Mouse (Mus musculus): ENCODE data around the gene Stk38. TPM values are rescaled to one million over a fixed set of nuclear protein-coding genes. Genes with fewer than 3 reads are reported as not detected.
A peak's percentile ranks its signal among the peaks of the same experiment; 100 is the strongest.
"Not testable (repeated sequence)": the region's sequence is repeated elsewhere in the genome, so short reads cannot be mapped to it uniquely, and the experiment has no call there.

The Stk38 gene
- total RNA-seq, 2 experiments from 2014 or later, result 55.9 to 63.8 TPM

DNA sequence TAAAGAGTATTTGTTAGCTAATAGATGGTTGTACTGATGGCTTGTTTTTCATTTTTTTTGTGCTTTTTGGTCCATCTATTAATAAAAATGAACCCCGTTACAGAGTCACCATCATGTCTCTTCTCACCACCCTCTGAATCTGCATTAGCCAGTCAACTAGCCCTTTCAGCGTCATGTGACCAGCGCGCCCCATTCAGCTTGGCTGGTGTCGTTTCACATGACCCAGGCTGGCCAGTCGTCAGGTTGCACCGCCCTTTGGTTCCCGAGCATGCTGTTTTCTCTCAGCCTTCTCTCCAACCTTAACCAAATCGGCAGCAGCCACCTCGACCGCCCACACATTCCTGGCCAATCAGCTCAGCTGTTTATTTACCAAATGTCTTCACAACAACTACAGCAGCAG, 31.6 kb upstream of the Stk38 start:
- DNase-seq (ENCODE audit: low spot score in 2 of 2), result no peak

GRCm38 (mm10) chr17:29035506-29035905, 27.7 kb upstream of the Stk38 start:
- no peak for DNase-seq (ENCODE audit: low spot score in 2 of 2)

DNA sequence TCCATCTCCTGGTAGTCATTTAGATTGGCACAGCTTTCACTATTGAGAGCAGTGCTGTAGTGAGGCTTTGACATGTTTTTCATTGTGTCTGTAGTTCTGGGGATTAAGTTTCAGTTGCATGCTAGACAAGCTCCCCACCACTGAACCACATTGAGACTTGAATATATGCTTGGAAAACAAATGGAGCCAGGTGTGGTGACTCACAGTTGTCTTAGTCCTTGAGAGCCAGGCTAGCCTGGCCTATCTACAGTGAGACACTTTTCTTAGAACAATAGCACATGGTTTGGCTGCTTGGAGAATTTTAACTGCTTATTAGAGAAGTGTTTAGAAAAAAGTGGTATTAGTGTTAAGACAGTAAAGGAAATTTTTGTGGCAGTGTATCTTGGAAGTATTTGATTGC, 26.5 kb upstream of the Stk38 start:
- no peak for DNase-seq (ENCODE audit: low spot score in 2 of 2)

DNA sequence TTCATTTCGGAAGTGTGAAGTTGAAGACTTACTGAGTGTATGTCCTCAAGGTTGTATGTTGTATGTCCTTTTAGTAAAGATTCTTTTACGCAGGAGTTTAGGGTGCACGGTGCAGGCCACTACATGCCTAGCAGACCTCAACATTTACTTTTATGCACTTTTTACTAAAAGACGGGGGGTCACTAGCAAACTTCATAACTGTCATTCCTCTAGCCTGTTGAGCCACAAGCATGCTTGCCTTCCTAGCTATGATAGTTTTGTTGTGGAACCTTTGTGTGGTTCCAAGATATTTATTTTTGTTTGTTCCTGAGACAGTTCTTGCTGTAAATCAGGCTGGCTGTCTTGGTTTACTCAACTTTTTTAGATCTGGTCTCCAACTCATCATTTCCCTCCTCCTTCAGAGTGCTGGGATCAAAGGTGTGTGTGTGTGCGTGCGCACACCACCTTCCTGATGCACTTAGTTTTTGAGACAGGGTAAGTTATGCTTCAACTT, 25.8 kb upstream of the Stk38 start:
- no peak for DNase-seq (ENCODE audit: low spot score in 2 of 2)

DNA sequence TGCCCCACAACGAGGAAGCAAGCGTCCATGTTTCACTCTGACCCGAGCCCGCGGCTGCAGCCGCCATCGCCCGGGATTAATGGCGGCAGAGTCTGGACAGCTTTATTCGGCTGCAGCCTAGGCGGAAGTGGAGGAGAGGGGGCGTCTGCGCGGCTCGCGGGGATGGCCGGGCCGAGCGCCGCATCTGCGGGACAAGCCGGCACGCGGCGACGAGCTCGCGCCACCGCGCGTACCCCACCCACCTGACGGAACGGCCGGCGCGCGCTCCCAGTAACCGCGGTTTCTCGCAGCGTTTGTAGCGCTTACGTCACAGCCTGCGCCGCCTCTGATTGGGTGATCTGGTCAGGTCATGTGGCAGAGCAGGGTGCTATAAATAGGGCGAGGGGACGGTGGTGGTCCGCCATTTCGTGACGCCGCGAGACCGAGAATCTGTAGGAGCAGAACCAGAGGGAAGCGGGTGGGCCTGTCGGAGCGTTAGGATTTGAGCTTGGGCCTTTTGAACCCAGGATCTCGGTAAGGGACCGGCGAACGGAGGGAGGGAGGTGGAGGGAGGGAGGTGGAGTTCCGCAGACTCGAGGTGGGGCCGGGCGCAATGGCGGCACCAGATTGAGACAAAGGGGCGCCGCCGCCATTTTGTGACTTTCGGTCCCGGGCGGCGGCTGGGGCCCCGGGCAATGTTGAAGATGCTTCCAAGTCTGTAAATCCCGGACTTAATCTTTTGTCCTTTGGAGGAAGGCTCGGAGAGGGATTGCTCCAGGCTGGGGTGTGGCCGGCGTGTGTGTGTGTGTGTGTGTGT, 24.7 kb upstream of the Stk38 start, which contains the start of gene Srsf3:
Gene Srsf3, plus strand, starts transcription at position 355 of the 796 bp plus-strand sequence.
- DNase-seq (ENCODE audit: low spot score in 2 of 2), result peak; percentile 98 to 99

- DNase-seq (ENCODE audit: low spot score in 2 of 2), result no peak
Measured at GRCm38 (mm10) chr17:29031771-29032273, 24.0 kb upstream of the Stk38 start.

DNA sequence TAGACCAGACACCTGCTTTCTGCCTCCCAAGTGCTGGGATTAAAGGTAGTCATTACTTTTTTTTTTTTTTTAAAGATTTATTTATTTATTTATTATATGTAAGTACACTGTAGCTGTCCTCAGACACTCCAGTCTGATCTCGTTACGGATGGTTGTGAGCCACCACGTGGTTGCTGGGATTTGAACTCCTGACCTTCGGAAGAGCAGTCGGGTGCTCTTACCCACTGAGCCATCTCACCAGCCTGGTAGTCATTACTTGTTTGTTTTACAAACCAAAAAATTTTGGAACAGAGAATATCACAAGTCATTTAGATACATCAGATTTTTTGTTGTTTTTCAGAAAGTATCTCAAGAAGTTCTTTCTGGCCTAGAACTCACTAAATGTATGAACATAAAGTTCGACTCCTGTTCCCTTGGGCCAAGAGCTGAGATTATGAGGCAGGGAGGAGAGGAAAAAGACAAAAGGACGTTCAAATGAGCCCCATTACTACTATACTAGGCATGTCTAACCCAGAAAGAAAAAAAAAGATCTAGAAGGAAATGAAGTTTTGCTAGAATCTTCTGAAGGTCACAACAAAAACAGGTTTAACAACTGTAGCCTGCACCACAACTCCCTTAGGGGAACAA, 23.4 kb upstream of the Stk38 start:
- DNase-seq (ENCODE audit: low spot score in 2 of 2), result not testable (repeated sequence)

DNA sequence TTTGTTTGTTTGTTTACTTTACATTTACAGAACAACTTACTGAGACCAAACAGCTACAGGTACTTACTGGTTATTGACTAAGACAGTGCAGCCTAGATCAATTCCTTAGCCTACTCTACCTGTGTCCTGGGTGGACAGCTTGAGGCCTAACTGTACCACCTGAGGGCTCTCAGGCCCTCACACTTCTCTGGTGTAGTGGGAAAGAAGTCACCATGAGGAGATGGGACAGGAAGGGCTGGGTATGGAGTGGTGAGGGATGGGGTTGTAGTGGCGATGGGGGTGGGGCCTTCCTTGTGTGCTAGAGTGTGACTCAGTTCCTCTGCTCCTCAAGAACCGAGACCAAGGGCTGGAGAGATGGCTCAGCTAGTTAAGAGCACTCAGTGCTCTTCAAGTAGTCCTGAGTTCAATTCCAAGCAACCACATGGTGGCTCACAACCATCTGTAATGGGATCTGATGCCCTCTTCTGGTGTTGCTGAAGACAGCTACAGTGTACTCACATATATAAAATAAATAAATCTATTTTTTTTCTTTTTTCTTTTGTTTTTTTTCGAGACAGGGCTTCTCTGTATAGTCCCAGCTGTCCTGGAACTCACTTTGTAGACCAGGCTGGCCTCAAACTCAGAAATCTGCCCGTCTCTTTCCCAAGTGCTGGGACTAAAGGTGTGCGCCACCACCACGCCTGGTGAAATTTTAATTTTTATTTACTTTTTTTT, 22.7 kb upstream of the Stk38 start:
- DNase-seq (ENCODE audit: low spot score in 2 of 2), result no peak

- DNase-seq (ENCODE audit: low spot score in 2 of 2), result no peak
Measured at GRCm38 (mm10) chr17:29026652-29027356, 19.0 kb upstream of the Stk38 start.

DNA sequence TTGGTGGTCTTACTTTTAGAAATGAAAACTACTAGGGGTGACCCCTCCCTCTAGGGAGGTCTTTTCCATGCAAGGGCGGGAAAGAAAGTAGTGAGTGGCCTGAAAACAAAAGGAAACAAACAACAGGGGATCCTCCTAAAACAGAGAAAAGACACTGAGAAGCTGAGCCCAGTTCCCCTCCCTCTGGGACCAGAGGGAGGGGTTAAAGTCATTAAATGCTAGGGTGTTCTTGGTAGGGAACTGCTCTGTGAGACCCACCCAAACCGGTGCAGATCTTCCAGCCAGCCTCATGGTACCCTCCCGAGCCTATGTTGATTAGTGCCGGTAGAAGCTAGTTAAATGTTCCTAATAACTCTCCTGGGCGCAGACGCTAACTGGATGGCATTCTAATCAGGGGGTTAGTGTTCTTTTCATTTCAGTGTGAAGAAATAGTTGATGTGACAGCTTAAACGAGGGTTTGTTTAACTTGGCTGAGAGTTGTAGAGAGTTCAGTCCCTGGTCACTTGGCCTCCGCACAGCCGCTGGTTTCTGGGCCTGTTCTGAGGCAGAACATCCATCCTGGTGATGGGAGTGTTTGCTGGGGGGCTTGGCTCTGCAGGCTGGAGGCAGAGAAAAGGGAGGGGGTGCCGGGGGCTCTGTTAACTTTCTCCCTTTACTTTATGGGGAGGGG, 17.2 kb upstream of the Stk38 start:
- DNase-seq (ENCODE audit: low spot score in 2 of 2), result no peak

DNA sequence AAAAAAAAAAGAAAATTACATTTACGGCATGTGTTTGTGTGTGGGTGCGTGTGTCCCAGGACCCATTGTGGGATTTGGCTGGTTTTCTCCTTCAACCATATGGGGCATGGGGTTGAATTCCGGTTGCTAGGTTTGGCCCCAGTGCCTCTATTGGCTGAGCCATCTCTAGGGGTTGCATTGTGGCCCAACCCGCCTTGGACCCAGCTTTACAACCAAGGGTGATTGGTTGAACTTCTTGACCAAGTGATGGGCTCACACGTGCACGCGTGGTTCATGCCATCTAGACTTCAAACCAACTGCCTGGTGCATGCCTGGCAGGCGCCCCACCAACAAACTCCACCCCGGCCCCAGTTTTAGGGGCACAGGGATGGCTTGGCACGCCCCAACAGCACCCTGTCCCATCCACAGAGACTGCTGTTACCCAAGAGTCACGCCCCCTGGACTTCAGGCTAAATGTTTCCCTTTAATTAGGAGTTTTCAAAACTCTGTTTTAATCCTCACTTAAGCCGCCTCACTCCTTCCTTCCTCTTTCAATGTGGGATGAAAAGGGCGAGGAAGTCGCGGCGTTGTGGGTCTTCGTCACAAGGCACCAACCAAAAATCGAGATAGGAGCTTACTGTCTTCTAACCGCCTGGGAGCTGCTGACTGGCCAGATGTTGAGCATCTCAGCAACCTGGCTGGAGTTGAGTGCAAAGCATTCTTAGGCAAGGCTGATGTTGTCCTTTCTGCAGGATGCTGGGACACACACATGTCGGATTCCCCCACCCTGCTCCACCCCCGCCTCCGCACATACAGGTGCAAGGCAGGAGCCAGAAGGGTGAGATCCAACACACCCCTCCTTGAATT, 16.5 kb upstream of the Stk38 start:
- no peak for DNase-seq (ENCODE audit: low spot score in 2 of 2)

GRCm38 (mm10) chr17:29023346-29023745, 15.6 kb upstream of the Stk38 start:
- DNase-seq (ENCODE audit: low spot score in 2 of 2), result no peak

DNA sequence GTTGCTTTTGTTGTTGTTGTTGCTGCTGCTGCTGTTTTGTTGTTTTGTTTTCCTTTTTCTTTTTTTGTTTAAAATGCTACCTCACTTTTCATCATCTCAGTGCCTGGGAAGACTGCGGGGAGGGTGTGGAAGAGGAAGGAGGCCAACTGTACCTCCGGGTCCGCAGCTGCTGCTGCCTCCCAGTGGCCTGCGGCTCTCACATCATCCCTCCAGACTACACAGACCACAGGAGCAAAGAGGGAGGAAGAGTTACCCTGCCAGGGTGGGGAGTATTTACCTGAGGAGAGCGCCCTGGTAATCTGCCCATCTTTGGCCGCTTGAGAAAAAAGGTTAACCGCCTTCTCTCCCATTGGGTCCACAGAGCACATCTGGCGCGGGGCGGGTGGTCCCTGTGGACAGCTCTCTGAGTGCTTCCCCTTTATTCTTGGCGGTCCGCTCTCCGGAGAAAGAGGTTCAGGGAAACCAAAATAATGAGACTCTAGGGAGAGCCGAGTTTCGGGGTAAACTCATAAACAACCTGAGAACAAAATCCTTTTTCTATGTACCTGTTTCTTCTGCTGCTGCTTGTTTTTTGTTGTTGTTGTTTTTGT, 14.5 kb upstream of the Stk38 start:
- no peak for DNase-seq (ENCODE audit: low spot score in 2 of 2)

DNA sequence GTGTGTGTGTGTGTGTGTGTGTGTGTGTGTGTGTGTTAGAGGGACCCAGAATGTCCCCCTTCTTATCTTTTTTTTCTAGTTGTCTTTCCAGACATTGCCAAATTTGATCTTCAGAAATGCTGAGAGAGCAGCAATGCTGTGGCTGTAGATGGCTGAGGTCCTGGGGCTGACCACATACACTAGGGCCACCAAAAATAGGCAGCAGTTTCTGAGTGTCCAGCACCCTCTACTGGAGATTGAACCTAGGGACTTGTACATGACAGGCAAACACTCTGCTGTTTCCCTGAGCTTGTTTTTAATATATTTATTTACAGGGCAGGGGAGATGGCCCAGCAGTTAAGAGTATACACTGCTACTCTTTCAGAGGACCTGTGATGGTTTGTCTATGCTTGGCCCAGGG, 12.6 kb upstream of the Stk38 start:
- no peak for DNase-seq (ENCODE audit: low spot score in 2 of 2)

DNA sequence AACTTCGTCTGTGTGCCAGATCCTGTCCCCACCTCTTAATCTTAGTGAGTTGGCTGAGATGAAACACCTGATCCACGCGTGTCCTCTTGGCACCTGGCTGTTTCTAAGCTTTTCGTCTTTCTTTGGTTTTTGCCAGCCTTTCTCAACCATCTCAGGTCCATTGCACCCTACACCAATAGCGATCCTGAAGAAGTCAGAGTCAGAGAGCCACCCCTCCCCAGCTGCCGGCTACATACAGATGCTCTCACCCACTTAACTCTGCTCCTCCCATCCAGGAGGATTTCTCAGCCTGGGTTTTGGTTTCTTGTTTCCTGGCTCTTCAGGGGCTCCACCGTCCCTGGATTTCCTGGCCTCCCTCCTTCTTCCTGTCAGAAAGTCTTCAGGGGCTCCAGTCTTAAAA, 11.6 kb upstream of the Stk38 start:
- DNase-seq (ENCODE audit: low spot score in 2 of 2), result no peak

DNA sequence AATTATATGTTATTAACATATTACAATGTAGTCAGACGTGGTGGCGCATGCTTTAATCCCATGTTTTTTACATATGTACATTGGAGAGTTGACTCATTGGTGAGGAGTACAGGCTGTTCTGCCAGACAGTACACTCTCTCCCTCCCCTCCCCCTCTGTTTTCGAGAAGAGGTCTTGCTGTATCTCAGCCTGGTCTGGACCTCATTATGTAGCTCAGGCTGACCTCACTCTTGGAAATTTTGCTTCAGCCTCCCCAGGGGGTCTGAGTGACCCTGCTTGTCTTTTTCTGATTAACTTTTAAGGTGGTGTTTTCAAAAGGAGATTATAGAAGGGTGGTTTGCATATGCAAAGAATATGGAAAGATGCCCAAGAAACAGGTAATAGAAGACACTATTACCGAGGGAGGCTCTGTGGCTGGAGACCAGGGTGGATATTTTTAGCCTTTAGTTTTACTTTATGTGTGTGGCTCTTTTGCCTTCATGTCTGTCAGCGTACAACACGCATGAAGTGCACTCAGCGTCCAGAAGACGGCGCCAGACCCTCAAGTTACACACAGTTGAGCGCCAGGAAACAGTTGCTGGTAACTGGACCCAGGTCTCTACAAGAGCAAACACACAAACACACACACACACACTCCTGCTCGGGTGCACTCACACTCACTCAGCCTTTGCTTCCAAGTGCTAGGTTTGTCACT, 10.6 kb upstream of the Stk38 start:
- no peak for DNase-seq (ENCODE audit: low spot score in 2 of 2)

GRCm38 (mm10) chr17:29016705-29017104, 8.9 kb upstream of the Stk38 start:
- no peak for DNase-seq (ENCODE audit: low spot score in 2 of 2)

DNA sequence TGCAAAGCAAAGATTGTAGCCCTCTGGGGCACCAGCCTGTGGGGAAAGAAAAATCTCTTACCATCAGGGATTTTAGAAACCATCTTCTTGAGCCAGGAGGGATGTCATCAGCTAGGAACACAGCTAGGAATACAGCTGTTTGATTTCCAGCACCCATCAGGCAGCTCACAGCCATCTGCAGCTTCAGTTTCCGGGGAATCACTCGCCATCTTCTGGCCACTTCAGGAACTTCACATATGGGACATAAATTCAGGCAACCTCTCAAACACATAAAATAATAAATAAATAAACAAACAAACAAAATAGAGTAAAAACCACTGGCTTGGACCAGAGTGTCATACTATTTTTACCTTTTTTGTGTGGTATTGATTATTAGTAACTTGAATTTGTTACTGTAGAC, 7.8 kb upstream of the Stk38 start:
- peak; percentile 48 to 53 for DNase-seq (ENCODE audit: low spot score in 2 of 2)

GRCm38 (mm10) chr17:29014235-29014634, 6.4 kb upstream of the Stk38 start:
- DNase-seq (ENCODE audit: low spot score in 2 of 2), result no peak

Measured in layer of hippocampus, postnatal 10 days (tissue).